Mouse (Mus musculus): ENCODE data around the gene Gsk3b.
"Not testable (repeated sequence)": the region's sequence is repeated elsewhere in the genome, so short reads cannot be mapped to it uniquely, and the experiment has no call there.

Gsk3b gene

DNA sequence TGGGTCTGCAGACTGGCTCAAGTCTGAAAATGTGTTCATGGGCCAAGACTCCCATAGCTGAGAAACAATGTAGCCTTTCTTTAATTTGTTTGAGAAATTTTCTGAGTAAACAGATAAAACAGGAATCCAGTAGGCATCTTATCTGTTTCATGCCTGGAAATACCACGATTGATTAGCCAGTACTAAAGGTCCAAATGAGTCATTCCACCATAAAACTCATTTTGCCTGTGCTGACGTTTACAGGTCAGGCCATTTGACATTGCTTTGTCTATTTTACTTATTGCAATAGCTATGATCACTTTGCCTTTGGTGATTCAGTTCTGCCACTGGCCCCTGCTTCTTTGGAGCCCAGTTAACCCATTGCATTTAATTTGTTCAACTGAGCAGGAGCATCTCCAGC, 11.8 kb downstream of the Gsk3b start:
- CTCF ChIA-PET = no interaction called here

DNA sequence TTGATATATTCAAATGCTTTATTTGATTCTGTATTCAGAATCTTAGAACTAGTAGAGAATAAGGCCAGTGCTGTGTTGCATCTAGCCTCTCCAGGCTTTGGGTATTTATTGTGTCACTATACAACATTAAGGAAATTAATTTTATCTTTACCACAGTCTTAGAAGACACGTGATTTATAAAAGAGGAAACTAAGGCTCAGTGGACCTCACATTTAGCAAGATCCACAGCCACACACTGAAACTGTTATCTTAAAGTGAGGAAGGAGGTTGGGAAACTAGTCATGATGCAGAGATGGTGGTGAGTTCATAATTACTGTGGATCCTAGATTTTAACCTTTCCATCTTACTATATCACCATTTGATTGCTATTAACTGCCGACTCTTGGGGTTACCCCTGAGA, 16.7 kb downstream of the Gsk3b start:
- CTCF ChIA-PET = no interaction called here

DNA sequence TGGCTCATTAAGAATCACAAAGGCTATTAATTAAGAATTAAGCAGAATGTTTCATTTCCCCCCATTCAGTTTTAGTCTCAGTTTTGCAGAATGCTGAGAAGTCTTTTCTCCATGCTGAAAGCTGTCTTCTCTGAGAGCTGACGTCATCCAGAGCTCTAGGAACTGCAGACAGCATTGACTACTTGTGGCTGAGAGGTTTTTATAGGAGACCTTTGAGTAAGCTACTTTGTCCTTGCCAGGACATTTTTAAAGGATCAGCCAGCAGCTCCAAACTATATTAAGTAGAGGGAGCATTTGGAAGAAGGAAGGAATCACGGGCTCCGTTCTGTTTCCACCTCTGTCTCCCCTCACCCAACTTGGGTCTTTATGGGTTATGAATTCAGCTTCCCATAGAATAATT, 17.7 kb downstream of the Gsk3b start:
- CTCF ChIA-PET = no interaction called here

DNA sequence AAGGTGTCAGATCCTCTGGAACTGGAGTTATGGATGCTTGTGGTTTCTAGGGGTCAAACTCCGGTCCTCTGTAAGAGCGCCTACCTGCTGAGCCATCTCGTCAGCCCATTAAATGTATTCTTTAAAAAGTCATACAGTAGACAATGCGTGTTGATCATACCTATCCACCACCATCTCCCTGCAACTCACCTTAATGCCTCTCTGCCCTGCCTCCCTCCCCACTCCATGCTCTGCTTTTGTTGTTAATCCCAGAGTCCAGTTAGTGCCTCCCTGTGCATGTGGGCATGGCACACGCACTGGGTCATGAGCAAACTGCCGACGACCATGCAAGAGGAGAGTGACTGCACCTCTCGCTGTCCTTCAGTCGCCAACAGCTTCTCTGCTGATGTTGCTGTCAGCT, 21.2 kb downstream of the Gsk3b start:
- CTCF ChIA-PET = interaction anchor here (0.7 kb wide), 1 partner anchor 93 kb away, joined by 3 read pairs; no protein-coding TSS in a partner anchor

DNA sequence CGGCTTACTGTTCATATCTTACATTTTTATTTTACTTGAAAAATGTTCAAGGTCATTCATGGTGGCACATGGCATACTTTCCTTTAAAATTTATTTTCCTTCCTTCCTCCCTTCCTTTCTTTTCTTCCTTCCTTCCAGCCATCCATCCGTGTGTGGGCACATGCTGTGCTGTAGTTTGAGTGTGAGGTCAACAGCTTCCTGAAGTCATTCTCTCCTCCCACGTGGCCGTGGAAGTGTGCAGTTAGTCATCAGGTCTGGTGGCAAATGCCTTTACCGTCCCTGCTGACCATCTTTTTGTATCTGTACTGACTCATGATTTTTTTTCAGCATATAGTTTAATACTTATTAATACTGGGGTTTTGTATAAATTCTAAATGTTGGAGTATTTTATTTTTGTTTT, 21.8 kb downstream of the Gsk3b start:
- CTCF ChIA-PET = interaction anchor here (0.7 kb wide), 1 partner anchor 93 kb away, joined by 3 read pairs; no protein-coding TSS in a partner anchor

DNA sequence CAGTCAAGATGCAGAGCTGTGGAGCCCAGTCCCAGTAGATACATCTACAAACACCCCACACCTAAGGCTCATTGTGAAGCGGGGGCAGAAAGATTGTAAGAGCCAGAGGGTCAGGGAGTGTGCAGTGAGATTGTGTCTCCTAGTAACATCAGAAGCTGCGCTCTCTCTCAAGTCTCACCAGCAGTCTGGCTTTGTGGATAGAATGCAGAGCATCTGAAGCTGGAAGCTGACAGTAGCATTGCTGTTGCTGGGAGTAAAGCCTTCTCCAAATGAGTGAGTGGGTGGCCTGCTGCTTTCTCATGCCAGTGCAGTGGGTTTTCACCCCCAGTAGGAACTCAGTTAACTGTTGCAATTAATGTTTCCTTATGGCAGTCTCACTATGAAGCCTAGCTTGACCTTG, 25.3 kb downstream of the Gsk3b start:
- CTCF ChIA-PET = interaction anchor here (0.6 kb wide), 1 partner anchor 173 kb away, joined by 3 read pairs; no protein-coding TSS in a partner anchor

DNA sequence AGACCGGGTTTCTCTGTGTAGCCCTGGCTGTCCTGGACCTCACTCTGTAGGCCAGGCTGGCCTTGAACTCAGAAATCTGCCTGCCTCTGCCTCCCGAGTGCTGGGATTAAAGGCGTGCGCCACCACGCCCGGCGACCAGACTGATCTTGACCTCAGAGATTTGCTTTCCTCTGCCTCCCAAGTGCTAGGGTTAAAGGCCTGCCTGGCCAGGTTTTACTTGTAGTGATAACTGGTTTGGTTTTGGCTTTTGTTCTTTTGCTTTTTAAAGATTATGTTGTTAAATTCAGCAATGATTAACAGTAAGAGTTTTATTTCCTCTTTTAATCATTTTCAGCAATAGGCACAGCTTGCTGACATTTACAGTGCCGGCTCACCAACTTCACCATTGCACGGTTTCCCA, 29.1 kb downstream of the Gsk3b start:
- CTCF ChIA-PET = not testable (repeated sequence)

DNA sequence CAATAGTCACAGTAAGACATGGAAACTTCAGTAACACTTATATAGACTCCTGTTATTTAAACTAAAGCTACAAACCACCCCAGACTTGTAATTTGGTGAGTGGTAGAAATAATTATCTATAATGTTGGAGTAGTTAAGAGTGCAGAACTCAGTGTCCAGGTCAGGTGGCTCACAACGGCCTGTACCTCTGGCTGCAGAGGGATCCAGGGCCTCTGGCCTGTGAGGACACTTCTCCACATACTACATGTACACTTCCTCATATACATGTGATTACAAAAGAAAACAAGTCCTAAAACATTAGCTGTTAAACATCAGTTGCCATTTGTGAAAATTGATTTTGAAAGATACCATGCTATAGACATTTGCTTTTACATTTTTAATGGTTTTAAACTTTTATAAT, 29.9 kb downstream of the Gsk3b start:
- CTCF ChIA-PET = no interaction called here

DNA sequence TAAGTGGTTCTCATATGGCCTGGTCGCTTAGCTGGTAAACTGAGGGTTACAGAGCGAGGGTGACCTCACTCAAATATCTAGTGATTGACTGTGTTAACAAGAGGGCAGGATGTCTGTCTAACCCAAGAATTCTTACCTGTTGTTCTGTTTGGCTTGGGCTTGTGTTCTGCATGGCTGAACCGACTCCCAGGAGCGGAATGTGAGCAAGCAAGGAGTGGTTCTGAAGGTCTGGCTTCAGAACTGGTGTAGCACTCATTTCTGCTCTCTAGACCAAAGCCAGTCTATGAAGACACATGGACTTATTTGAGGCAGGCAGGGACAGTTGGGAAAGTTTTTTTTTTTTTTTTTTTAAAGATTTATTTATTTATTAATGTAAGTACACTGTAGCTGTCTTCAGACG, 30.5 kb downstream of the Gsk3b start:
- CTCF ChIA-PET = no interaction called here

DNA sequence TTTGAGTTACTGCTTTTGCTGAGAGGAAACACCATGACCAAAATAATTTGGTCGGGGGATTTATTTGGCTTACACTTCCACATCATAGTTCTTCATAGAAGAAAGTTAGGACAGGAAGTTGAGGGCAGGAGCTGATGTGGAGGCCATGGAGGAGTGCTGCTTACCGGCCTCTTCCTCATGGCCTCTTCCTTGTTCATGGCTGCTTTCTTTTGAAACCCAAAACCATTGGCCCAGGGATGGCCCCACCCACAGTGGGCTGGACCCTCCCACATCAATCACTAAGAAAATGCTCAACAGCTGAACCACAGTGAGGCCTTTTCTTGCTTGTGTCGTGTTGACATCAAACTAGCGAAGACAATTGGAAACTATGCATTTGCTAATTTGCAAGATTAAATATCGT, 40.4 kb downstream of the Gsk3b start:
- CTCF ChIA-PET = no interaction called here

DNA sequence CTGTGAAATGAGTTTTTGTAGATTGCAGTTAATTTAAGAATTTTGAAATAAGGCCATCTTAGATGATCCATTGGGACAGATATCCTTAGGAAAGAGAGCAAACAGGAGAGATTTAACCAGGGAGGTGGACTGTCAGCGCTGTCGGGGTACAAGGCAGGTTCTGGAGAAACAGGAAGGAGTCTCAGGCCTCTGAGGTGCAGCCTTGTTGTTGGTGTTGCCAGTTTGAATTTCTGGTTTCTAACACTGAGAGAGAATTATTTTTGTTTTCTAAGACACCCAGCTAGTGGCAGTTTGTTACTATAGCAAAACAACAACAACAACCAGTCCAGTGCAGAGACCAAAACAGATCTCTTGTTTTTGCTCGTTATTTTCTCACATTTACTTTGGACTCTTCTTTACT, 42.2 kb downstream of the Gsk3b start:
- CTCF ChIA-PET = no interaction called here

DNA sequence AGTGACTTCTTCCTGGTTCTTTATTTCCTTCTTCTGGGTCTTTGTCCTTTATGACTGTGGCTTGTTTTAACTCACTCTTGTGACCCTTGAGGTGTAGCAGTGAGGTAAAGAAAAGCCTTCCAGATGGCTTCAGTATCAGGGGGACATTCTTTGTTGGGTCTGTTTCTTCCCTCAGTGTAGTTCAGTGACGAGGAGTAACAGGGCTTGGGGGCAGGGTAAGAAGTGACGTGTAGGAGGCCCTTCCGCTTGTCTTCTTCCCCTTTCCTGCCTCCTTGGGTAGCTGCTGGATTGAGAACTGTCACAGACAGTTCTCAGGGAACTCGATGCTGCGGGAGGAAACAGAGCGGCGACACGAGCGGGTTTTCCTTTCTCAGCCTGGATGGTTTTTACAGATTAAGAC, 43.0 kb downstream of the Gsk3b start:
- CTCF ChIA-PET = no interaction called here

DNA sequence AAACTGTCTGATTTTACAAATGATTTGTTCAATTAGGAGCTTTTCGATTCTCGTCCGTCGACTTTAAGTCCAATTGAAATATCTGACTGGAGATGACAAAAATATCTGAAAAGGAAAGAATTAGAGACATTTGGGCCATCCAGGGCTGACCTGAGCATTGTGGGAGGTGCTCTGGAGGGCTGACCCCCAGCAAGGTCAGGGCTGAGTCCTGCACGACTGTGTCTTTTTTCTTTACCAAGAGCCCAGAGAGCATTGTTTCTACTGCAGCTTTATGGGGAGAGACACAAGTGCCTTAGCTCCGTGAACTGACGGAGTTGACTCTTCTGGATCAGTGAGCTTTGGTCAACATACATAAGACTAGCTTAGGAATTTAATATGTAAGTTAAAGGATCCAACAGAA, 43.4 kb downstream of the Gsk3b start:
- CTCF ChIA-PET = no interaction called here

DNA sequence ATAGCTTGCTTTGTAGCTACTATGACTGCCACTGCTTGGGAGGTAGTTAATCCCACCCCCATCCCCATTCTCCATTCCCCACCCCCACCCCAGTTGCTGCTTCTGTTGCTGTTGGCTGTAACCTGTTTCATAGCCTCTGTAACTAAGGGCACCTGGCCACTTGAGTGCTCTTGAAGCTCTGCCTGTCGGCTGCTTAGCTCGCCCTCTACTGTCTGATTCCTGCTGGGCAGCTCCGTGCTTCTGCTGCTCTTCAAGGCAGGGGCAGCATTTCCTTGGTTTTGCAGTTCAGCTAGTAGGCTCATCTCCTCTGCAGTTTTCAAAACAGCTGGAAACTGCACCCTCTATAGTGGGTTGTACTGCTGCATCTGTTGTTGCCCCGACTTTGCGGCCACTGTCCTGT, 48.5 kb downstream of the Gsk3b start:
- CTCF ChIA-PET = interaction anchor here (1.1 kb wide), 1 partner anchor 9 kb away, joined by 3 read pairs; no protein-coding TSS in a partner anchor

DNA sequence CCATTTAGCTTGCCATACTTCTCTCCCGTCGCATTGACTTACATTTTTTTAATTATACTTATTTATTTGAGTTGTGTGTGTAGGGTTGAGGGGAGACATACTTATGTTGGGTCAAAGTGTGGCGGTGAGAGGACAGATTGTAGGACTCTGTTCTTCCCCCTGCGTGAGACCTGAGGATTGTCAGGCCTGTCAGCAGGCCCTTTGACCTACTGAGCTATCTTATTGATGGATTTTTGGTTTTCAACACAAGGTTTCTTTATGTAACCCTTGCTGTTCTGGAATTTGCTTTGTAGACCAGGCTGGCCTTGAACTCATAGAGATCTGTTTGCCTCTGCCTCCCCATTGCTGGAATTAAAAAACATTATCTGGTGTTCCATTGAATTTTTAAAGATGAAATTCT, 56.1 kb downstream of the Gsk3b start:
- CTCF ChIA-PET = interaction anchor here (0.6 kb wide), 1 partner anchor 166 kb away, joined by 3 read pairs; no protein-coding TSS in a partner anchor

DNA sequence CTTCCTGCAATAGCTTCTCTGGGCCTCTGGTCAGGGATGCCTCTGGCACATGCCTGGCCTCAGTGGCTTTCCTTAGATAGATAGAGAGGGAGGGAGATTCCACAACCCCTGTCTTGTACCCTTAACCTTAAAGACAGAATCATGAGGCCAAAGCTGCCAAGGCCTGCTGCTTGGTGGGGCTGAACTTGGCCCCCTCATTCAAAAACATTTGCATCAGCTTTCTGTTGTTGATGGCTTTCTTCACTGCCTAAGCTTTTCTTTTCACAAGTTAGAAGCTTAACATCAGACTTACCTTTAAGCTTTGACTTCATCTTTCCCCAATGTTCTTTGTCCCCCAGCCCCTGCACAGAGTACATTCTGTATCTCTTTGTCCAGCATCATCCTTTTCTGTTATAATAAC, 61.8 kb downstream of the Gsk3b start:
- CTCF ChIA-PET = no interaction called here

DNA sequence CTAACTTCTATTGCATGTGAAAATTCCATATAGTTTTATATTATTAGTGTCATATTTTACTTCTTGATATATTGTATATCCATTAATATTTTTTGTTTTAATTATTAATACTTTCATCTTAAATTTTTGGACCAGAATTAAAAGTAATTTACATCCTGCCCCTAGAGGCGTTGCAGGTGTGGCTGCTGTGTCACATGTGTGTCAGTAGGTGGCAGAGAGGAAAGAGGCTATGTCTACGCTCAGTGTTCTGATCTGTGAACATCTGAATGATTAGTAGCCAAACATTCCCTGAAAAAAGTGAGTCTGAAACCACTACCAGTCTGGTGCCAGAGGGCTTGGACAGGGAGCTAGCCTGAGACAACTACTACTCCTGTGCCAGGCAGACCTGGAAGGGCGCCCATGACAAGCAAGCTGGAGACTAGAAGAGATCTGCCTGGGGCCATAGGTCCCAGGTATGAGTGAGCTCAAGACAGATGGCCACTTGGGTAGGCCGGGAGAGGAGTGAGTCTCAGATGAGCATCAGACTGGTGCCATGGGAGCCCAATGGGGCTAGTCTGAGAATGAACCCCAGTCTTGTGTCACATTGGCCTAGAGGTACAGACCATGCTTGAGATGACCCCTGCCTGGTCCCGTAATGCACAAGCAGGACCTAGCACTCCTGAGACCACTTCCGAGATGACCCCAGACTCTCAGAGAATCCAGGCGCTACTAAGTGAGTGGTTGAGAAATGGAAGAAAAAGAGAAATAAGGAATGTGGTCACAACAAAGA, 69.2 kb downstream of the Gsk3b start:
- CTCF ChIA-PET = no interaction called here

DNA sequence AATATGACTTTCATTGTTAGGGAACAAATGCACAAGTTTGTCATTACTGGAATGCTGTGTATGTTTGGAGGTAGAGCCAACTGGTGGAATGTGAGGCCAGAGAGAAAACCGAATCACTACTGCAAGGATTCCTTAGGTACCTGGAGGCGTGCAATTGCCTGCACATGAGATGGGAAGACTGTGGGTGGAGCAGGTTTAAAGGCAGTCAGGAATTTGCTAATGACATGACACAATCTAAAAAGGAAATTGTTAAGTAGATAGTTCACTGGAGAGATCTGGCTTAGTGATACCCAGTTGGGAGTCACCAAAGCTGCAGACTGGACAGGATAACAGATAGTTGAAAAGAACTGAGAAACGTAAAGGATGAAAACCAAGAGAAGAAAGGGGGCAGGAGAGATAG, 73.2 kb downstream of the Gsk3b start:
- CTCF ChIA-PET = interaction anchor here (0.5 kb wide), 1 partner anchor 27 kb away, joined by 4 read pairs; no protein-coding TSS in a partner anchor

DNA sequence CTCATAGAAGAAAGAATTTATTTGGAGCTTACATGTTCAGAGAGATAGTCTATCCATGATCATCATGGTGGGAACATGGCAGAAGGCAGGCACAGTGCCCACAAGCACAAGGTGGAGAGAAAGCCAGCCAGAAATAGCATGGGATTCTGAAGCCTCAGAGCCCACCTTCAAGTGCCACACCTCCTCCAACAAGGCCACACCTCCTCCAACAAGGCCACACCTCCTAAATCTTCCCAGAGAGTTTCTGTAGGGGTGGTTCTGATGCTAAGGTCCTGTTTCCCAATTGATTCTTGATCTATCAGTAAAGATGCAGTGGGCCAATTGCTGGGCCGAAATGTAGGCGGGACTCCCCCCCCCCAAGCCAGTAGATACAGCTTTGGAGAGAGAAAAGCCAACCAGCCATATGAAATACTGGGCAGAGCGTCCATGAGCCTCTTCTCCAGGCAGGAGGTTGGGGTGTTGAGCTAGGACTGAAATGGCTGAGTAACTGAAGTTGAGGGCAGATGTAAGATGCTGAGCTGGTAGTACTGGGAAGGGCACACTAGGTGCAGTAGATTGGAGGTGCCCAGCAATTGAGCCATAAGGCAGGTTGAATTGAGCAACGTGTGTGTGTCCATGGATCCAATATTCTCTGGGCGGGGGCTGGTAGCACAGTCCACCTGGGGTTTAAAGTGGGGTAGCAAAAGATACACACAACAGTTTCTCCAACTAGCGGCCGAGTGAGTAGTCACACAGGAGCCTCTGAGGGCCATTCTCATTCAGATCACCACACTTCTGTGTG, 76.2 kb downstream of the Gsk3b start:
- CTCF ChIA-PET = no interaction called here

DNA sequence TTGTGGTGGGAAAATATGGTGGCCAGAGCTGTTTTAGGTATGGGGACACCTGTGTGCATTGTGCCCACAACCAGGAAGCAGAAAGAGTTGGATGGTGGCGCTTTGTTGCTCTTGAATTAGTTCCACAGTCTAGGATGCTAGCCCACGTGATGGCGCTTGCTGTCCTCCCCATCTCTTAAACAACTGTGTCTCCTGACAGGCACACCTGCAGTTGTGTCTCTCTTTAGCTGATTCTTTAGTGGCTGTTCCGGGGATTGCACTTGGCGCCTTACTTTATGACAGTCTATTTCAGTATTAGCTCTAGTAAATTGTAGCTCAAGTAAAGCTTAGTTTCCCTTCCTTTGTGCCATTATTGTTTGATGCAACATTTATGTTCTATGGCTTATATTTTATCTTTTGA, 80.2 kb downstream of the Gsk3b start:
- CTCF ChIA-PET = no interaction called here

DNA sequence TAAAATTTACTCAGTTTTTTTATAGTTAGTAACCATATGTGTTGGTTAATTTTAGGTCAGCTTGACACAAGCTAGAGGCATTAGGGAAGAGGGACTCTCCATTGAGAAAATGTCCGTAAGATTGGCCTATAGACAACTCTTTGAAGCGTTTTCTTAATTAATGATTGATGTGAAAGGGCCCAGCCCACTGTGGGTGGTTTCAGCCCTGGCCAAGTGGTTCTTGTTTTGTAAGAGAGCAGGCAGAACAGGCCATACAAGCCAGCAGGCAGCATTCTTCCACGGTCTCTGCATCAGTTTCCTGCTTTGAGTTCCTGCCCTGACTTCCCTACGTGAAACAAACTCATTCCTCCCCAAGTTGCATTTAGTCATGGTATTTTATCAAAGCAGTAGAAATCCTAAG, 90.3 kb downstream of the Gsk3b start:
- CTCF ChIA-PET = no interaction called here

DNA sequence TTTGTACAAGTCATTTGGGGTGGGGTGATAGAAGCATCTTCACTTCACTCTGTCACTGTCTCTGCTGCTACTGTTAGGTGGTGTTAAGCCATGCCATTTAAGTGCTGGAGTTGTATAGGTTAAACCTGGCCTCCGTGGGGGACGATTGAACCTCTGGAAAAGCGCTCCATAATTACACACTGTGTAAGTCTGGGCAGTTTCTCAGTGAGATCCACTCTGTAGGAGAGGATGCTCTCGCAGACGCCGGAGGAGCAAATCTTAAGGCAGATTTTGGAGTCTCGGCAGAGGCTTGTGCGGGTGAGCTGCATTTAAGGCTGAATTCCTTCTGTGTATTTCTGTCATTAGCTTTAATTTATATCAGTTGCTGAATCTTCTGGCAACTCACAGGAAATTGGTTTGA, 92.6 kb downstream of the Gsk3b start:
- CTCF ChIA-PET = no interaction called here

DNA sequence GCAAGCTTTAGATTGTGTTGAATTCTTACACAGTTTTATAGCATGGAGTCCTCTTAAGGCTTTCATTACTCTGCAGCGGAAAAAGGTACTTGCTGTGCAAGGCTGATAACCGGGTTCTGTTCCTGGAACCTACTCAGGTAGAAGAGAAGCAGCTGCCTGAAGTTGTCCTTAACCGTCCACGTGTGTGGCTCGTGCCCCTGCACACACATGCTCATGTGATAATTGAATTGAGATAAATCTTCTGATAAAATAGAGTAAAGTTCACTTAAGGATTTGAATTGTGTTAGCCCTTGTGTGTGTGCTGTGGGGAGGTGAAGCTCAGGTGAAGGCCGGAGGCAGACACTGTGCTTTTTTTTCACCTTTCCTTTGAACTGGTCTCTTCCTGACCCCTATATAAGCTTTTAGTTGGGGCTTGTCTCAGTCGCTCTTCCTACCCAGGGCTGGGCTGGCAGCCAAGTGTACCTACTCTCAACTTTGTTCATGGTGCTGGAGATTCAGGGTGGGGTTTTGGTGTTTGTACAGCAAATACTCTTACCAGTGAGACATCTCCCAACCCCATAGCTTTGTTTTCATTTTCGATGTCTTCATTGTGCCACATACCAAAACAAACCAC, 96.0 kb downstream of the Gsk3b start:
- CTCF ChIA-PET = no interaction called here

Measured in spleen, embryonic (tissue).